Mouse (Mus musculus): ENCODE measurements around the gene Arel1. TPM values are rescaled to one million over a fixed set of nuclear protein-coding genes. Genes with fewer than 3 reads are reported as not detected.

Gene Arel1
- polyA plus RNA-seq, 1 experiment from 2014 or later: 14.2 TPM

DNA sequence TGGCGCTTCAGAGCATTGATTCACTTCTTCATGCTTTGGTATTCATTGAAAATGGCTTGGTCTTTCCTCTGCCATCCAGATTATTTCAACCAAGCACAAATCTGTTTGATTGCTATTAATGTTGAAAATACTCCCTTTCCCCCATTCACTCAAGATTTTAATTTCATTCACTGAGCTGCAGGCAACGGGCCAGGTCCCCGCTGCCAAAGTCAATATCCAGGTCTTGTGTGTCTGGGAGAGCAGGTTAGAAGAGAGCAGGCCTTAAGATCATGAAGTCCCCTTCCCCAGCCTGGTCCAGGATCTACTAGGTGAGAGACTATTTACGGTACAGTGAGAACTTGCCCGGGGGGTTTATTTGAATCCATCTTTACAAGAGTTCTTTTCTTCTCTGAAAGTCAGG, 55.7 kb downstream of the Arel1 start:
- H3K27me3 ChIP-seq (ENCODE audit: control insufficient read depth, insufficient read depth, low read depth, low read length): no peaks in the 10 kb centered on the region
- H3K36me3 ChIP-seq (ENCODE audit: control insufficient read depth, insufficient read depth, low read length): peaks cover 6% of the 10 kb centered on the region
- no peak for ATAC-seq (ENCODE audit: low read depth)
- H3K4me3 ChIP-seq (ENCODE audit: low read length): no peak overlapping the region
- H3K4me2 ChIP-seq (ENCODE audit: low read depth, low read length): no peak overlapping the region
- no peak overlapping the region for H3K9ac ChIP-seq (ENCODE audit: low read length)
- H3K27ac ChIP-seq (ENCODE audit: low read length): no peak overlapping the region
- WGBS: 63% methylated on average over 5 of the region's 5 CpGs
- H3K4me1 ChIP-seq (replicated peaks; ENCODE audit: control insufficient read depth, insufficient read depth, low read length): peaks cover 12% of the 10 kb centered on the region
- H3K9me3 ChIP-seq (ENCODE audit: control insufficient read depth, low read length): no peaks in the 10 kb centered on the region

DNA sequence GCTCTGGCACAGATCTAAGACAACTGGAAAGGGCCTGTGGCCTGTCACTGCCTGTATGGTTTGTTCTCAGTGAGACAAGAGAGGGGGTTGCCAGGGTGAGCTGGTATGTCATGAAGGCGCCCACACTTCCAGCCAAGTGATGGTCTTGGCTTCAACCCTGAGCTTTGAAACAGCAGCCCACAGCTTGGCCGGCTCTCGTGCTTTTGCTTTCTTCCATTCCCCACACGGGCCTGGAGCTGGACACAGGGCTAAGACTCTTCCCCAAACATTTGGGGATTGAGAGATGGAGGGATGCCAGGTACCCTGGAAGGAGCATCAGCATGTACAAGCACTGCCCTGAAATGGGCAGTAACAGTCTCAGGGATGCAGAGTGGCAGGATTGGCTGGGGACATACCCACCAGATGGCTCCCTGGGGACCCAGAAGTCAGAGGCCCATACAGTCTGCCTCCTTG, 58.0 kb downstream of the Arel1 start:
- peaks cover 22% of the 10 kb centered on the region for H3K4me1 ChIP-seq (replicated peaks; ENCODE audit: control insufficient read depth, insufficient read depth, low read length)
- no peaks in the 10 kb centered on the region for H3K9me3 ChIP-seq (ENCODE audit: control insufficient read depth, low read length)
- no peak overlapping the region for H3K4me3 ChIP-seq (ENCODE audit: low read length)
- no peak overlapping the region for H3K4me2 ChIP-seq (ENCODE audit: low read depth, low read length)
- WGBS: 66% methylated on average over 4 of the region's 4 CpGs
- no peaks in the 10 kb centered on the region for H3K27me3 ChIP-seq (ENCODE audit: control insufficient read depth, insufficient read depth, low read depth, low read length)
- peak; percentile 18; the same call in 1 of the 2 replicates for ATAC-seq (ENCODE audit: low read depth)
- H3K27ac ChIP-seq (ENCODE audit: low read length): peak overlapping the region; percentile 25; the same call in 1 of the 2 replicates
- no peaks in the 10 kb centered on the region for H3K36me3 ChIP-seq (ENCODE audit: control insufficient read depth, insufficient read depth, low read length)
- H3K9ac ChIP-seq (ENCODE audit: low read length): no peak overlapping the region

DNA sequence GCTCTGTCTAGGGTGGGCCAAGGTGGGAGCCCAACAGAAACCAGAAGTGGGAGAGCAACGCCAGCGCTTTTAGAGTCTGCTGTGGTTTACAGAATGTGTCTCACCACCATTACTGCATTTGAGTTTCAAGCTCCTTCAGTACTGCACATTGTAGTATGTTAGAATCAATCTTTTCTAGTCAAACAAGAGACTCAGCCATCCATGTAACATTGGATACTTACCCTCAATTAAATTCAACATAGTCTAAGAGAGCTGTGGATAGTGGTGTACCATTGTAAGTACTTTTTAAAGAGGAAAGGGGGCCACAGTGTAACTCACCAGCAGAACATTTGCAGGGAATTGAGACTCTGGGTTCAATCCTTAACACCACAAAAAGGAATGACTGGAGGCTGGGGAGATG, 59.1 kb downstream of the Arel1 start:
- peaks cover 31% of the 10 kb centered on the region for H3K4me1 ChIP-seq (replicated peaks; ENCODE audit: control insufficient read depth, insufficient read depth, low read length)
- H3K27me3 ChIP-seq (ENCODE audit: control insufficient read depth, insufficient read depth, low read depth, low read length): no peaks in the 10 kb centered on the region
- no peak for ATAC-seq (ENCODE audit: low read depth)
- no peaks in the 10 kb centered on the region for H3K36me3 ChIP-seq (ENCODE audit: control insufficient read depth, insufficient read depth, low read length)
- WGBS: 83% methylated on average over 2 of the region's 2 CpGs
- H3K4me3 ChIP-seq (ENCODE audit: low read length): no peak overlapping the region
- H3K9me3 ChIP-seq (ENCODE audit: control insufficient read depth, low read length): no peaks in the 10 kb centered on the region
- H3K9ac ChIP-seq (ENCODE audit: low read length): no peak overlapping the region
- H3K4me2 ChIP-seq (ENCODE audit: low read depth, low read length): no peak overlapping the region
- no peak overlapping the region for H3K27ac ChIP-seq (ENCODE audit: low read length)

DNA sequence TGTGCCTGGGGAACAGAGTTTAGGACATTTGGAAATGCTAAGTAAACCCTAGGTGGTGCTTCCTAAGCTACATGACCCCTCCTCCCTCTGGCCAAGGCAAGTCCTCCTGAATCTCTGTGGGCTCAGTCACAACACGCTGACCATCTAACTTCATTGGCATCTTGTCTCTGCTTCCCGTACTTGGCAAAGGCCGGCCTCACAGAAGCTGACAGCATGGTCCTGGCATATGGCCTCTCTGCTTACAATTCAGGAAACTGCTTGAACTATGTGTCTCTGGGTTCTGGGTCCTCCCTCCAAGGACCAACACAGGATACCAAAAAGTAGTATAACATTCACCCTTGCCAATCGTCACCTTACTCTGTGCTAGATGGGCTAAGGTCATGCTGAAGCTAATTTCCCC, 60.6 kb downstream of the Arel1 start:
- Histone ChIP-seq H3K9ac (ENCODE audit: low read length) (no peak overlapping the region), H3K27ac (ENCODE audit: low read length) (no peak overlapping the region), H3K27me3 (ENCODE audit: control insufficient read depth, insufficient read depth, low read depth, low read length) (no peaks in the 10 kb centered on the region), H3K36me3 (ENCODE audit: control insufficient read depth, insufficient read depth, low read length) (no peaks in the 10 kb centered on the region), H3K4me3 (ENCODE audit: low read length) (no peak overlapping the region), H3K9me3 (ENCODE audit: control insufficient read depth, low read length) (no peaks in the 10 kb centered on the region), H3K4me2 (ENCODE audit: low read depth, low read length) (no peak overlapping the region), H3K4me1 (replicated peaks; ENCODE audit: control insufficient read depth, insufficient read depth, low read length) (peaks cover 18% of the 10 kb centered on the region)
- 88% methylated on average over 4 of the region's 4 CpGs for WGBS
- no peak for ATAC-seq (ENCODE audit: low read depth)

DNA sequence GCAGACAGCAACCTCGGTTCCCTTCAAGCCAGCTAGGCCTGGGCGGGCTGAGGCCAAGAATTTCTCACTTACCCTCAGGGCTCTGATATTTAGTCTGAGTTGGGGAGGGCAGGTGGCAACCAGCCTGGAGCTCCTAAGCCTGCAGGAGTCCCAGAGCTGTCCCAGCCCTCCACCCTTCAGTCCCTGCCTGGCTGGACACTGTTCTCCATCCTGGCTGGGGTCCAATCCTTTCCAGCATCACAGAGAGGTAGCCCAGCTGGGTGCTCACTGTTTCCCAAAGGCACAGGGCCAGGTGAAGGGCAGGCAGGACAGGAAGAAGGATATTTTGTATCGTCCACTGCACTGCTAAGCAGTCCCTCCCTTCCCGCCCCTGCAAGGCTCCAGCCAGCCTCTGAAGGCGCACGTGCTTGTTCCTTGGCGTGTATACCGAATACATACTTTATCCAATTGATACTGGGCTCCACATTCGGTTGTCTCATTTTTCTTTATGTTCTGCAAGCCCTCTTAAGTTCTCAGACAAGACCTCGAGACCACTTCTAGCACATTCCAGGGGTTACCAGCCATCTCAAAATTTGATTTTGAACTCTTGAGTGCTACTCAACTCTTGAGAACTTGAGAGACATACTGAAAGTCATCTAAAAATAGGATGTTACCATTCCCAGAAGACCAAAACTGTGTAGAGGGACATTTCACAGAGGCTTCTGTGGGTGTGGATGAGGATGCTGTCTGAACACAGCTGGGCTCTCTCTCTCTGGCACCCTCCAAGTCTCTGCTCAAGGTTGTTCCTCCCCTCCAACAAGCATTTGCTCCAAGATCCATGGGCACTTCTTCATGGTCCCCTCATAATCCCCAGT, 62.8 kb downstream of the Arel1 start:
- H3K4me2 ChIP-seq (ENCODE audit: low read depth, low read length): no peak overlapping the region
- no peak overlapping the region for H3K4me3 ChIP-seq (ENCODE audit: low read length)
- H3K9ac ChIP-seq (ENCODE audit: low read length): no peak overlapping the region
- H3K27ac ChIP-seq (ENCODE audit: low read length): peak overlapping the region; percentile 83
- peak; percentile 86 for ATAC-seq (ENCODE audit: low read depth)
- no peaks in the 10 kb centered on the region for H3K36me3 ChIP-seq (ENCODE audit: control insufficient read depth, insufficient read depth, low read length)
- H3K9me3 ChIP-seq (ENCODE audit: control insufficient read depth, low read length): no peaks in the 10 kb centered on the region
- no peaks in the 10 kb centered on the region for H3K27me3 ChIP-seq (ENCODE audit: control insufficient read depth, insufficient read depth, low read depth, low read length)
- 35% methylated on average over 10 of the region's 10 CpGs for WGBS
- peaks cover 18% of the 10 kb centered on the region for H3K4me1 ChIP-seq (replicated peaks; ENCODE audit: control insufficient read depth, insufficient read depth, low read length)

DNA sequence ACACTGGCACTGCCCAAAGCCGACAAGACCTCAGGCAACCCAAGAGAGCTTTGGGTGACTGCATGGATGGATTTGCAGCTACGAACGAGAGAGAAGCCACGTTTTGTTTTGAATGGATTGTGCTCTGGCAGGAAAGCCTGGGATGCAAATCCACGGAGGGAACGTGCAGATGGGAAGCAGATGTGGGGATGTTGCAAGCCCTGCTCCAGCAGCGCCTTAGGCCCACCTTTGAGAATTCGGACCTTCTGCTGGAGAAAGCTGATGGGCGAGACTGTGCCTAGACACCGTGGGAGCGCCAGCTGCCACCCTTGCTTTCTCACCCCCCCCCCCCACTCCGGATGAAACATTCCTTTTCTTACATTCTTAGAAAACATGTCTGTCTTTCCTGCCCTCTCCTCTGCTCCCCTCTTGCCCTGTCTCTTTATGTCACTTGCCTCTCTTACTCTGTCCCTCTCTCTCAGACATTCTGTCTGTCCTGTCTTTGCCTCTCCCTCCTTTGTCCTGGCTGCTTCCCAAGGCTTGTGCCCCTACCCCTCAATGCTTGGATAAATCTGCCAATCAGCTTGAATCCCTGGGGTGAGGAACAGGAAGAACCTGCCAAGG, 63.6 kb downstream of the Arel1 start:
- no peaks in the 10 kb centered on the region; the same call in 1 of the 2 replicates for H3K27me3 ChIP-seq (ENCODE audit: control insufficient read depth, insufficient read depth, low read depth, low read length)
- ATAC-seq (ENCODE audit: low read depth): peak; percentile 55
- H3K9me3 ChIP-seq (ENCODE audit: control insufficient read depth, low read length): no peaks in the 10 kb centered on the region
- no peak overlapping the region for H3K4me3 ChIP-seq (ENCODE audit: low read length)
- peak overlapping the region; percentile 83 for H3K27ac ChIP-seq (ENCODE audit: low read length)
- no peaks in the 10 kb centered on the region for H3K36me3 ChIP-seq (ENCODE audit: control insufficient read depth, insufficient read depth, low read length)
- peaks cover 18% of the 10 kb centered on the region for H3K4me1 ChIP-seq (replicated peaks; ENCODE audit: control insufficient read depth, insufficient read depth, low read length)
- WGBS: 57% methylated on average over 12 of the region's 12 CpGs
- H3K9ac ChIP-seq (ENCODE audit: low read length): no peak overlapping the region
- no peak overlapping the region for H3K4me2 ChIP-seq (ENCODE audit: low read depth, low read length)

DNA sequence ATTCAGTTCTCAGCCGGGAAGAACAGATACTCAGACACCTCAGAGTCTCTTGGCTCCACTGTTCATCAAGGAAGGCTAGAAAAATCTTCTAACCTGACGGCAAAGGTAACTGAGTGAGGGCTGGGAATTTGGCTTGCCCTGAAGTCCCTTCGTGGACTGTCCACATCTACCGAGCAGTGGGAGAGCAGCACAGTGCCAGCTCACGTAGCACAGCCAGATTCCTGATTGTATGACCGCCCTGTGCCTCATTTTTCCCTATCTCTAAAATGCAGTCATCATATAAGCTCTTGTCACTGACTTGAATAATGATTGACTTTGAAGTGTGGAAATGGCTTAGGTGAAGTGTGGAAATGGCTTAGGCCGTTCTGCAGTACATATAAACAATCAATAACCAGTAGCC, 66.3 kb downstream of the Arel1 start:
- Histone ChIP-seq H3K27me3 (ENCODE audit: control insufficient read depth, insufficient read depth, low read depth, low read length) (no peaks in the 10 kb centered on the region; the same call in 1 of the 2 replicates), H3K27ac (ENCODE audit: low read length) (no peak overlapping the region), H3K9me3 (ENCODE audit: control insufficient read depth, low read length) (no peaks in the 10 kb centered on the region), H3K9ac (ENCODE audit: low read length) (no peak overlapping the region), H3K36me3 (ENCODE audit: control insufficient read depth, insufficient read depth, low read length) (no peaks in the 10 kb centered on the region), H3K4me1 (replicated peaks; ENCODE audit: control insufficient read depth, insufficient read depth, low read length) (peaks cover 18% of the 10 kb centered on the region), H3K4me3 (ENCODE audit: low read length) (no peak overlapping the region), H3K4me2 (ENCODE audit: low read depth, low read length) (no peak overlapping the region)
- ATAC-seq (ENCODE audit: low read depth): no peak
- WGBS: 57% methylated on average over 7 of the region's 7 CpGs

DNA sequence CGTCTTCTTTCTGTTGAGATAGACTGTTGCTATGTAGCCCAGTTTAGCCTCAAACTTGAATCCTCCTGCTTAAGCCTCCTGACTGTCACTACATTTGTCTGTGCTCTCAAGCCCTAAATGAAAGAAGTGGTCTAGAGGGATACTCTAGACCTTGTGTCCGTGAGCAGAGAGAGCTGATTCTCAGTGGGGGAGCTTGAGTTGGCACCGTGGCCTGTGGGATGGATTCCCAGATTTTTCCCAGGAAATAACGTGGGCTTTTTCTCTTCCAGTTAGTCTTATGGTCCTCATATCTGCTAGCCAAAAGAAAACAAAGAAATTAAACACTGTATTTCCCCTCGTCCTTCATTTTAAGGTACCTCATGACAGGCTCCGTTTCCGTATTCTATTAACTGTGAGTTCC, 70.4 kb downstream of the Arel1 start:
- Histone ChIP-seq H3K36me3 (ENCODE audit: control insufficient read depth, insufficient read depth, low read length) (no peaks in the 10 kb centered on the region), H3K9ac (ENCODE audit: low read length) (no peak overlapping the region), H3K9me3 (ENCODE audit: control insufficient read depth, low read length) (no peaks in the 10 kb centered on the region), H3K4me1 (replicated peaks; ENCODE audit: control insufficient read depth, insufficient read depth, low read length) (peaks cover 6% of the 10 kb centered on the region; the same call in 1 of the 2 replicates), H3K4me3 (ENCODE audit: low read length) (no peak overlapping the region), H3K27ac (ENCODE audit: low read length) (no peak overlapping the region), H3K4me2 (ENCODE audit: low read depth, low read length) (no peak overlapping the region), H3K27me3 (ENCODE audit: control insufficient read depth, insufficient read depth, low read depth, low read length) (no peaks in the 10 kb centered on the region; the same call in 1 of the 2 replicates)
- ATAC-seq (ENCODE audit: low read depth): no peak
- 67% methylated on average over 7 of the region's 7 CpGs for WGBS

DNA sequence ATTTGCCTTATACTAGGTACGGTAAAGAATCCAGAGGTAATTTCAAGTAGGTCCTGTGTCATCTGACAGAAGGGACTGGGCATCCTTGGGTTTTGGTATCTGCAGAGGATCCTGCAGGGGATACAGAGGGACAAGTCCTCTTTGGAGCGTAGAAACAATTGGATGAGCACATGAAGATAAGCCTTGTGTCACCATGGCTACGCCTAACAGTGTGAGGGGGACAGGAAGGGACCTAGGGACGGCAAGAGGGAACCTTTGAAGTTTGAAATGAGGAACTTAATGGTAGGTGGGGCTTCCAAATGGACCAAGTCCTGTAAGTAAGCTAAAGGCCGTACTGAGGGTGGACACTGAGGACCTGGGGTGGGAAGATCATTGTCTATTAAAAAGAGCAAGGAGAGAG, 73.4 kb downstream of the Arel1 start:
- H3K36me3 ChIP-seq (ENCODE audit: control insufficient read depth, insufficient read depth, low read length): no peaks in the 10 kb centered on the region
- H3K27me3 ChIP-seq (ENCODE audit: control insufficient read depth, insufficient read depth, low read depth, low read length): no peaks in the 10 kb centered on the region
- 70% methylated on average over 5 of the region's 5 CpGs for WGBS
- H3K4me2 ChIP-seq (ENCODE audit: low read depth, low read length): no peak overlapping the region
- H3K9me3 ChIP-seq (ENCODE audit: control insufficient read depth, low read length): no peaks in the 10 kb centered on the region
- no peak overlapping the region for H3K4me3 ChIP-seq (ENCODE audit: low read length)
- H3K9ac ChIP-seq (ENCODE audit: low read length): no peak overlapping the region
- H3K4me1 ChIP-seq (replicated peaks; ENCODE audit: control insufficient read depth, insufficient read depth, low read length): peaks cover 6% of the 10 kb centered on the region; the same call in 1 of the 2 replicates
- ATAC-seq (ENCODE audit: low read depth): no peak
- no peak overlapping the region for H3K27ac ChIP-seq (ENCODE audit: low read length)
